Mouse (Mus musculus): ENCODE results near the gene Cd4. TPM values are rescaled to one million over a fixed set of nuclear protein-coding genes. Genes with fewer than 3 reads are reported as not detected.

Cd4 gene
- polyA plus RNA-seq, 1 experiment from 2014 or later: 0.26 TPM

DNA sequence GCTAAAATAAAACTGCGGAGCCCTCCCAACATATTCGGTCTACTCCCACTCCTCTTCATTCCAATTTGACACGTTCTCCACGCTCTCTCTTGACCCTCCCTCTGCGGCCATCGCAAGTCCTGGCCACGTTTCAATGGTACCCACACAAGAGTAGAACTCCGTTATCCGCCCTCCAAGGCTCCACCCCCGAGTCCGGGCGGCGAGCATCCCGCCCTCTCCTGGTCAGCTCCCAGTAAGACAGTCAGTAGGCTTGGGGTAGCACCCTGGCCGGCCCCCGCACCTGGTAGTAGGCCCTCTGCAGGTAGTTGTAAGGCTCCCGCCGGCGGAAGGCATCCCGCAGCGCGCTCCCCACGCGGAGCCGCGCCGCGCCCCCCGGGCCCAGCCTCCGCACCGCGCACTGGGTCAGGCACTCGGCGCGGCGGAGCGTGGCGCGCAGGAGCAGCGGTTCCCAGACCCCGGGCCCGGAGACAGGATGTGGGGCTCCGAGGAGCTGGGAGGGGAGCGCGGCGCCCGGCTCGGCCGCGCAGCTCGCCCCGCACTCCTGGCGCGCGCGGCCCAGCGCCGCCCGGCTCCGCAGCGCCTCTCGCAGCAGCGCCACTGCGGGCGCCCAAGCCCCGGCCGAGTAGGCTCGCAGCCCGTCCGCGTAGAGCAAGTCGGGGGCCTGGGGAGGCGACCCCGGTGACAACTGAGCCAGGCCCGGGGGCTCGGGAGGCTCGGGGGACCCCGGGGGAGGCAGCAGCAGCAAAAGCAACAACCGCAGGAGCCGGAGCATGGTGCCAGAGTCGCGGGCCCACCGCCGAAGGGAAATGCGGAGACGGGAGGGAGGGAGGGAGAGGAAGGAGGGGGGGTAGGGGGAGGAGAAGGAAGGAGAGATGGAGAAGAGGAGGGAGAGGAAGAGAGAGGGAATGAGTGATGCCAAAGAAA lies 30.8 kb downstream of the Cd4 start, which contains the start of gene P3h3:
Gene P3h3 (minus strand): TSS at position 837 of the 924 bp plus-strand sequence.
- Histone ChIP-seq H3K4me2 (peak within 1 kb of the TSS; percentile 84), H3K9me3 (replicated peaks) (no peaks in the 10 kb centered on the region), H3K27me3 (peaks cover 12% of the 10 kb centered on the region), H3K4me1 (peaks cover 57% of the 10 kb centered on the region), H3K9ac (peak within 1 kb of the TSS; percentile 90), H3K36me3 (peaks cover 19% of the 10 kb centered on the region), H3K4me3 (replicated peaks) (peak within 1 kb of the TSS; percentile 73), H3K27ac (peak within 1 kb of the TSS; percentile 96)
- peak; percentile 82 for ATAC-seq (replicated peaks; ENCODE audit: low FRiP score)
- WGBS: under 1% methylated on average over 84 of the region's 86 CpGs

DNA sequence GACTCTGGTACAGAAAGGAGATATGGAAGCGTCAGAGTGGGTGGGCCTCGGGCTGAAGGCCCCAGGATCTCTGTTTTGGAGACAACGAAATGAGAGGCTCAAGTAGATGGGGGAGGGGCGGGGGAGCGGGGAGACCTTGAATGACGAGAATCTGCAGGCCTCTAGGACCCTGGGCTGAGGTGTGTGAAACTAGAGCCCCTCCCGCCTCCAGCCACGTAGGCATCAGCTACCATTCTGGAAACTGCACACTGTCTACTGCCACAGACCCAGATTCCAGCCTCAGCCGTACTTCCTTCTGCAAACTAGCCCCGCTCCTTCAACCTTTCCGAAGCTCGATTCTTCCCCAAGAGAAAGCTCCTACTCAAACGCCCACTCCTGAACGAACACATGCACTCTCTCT lies 31.7 kb downstream of the Cd4 start:
- 6% methylated on average over 14 of the region's 14 CpGs for WGBS
- H3K4me2 ChIP-seq: peak overlapping the region; percentile 84
- peaks cover 48% of the 10 kb centered on the region for H3K4me1 ChIP-seq
- peaks cover 20% of the 10 kb centered on the region for H3K36me3 ChIP-seq
- peak; percentile 50; the same call in 1 of the 2 replicates for ATAC-seq (replicated peaks; ENCODE audit: low FRiP score)
- H3K4me3 ChIP-seq (replicated peaks): peak overlapping the region; percentile 73
- peaks cover 12% of the 10 kb centered on the region for H3K27me3 ChIP-seq
- H3K9ac ChIP-seq: peak overlapping the region; percentile 90; the same call in 1 of the 2 replicates
- no peaks in the 10 kb centered on the region for H3K9me3 ChIP-seq (replicated peaks)
- H3K27ac ChIP-seq: peak overlapping the region; percentile 96

DNA sequence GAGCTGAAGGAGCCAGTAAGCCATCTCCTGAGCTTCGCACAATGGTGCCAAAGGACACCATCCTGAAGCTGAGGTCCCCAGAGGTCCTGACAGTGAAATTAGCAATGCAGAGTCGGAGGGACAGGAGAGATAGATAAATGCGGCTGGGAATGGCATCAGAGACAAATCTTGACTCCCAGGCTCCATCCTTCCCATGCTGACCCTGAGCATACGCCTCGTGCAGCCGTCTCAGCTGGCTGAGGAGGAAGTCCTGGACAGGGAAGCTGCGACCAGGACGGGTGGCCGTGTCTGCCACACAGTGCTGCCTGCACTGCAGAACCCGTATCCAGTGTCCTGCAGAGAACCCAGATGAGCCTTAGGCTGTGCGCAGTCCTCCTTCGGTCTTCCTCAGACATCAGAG lies 33.4 kb downstream of the Cd4 start:
- Histone ChIP-seq H3K9me3 (replicated peaks) (no peaks in the 10 kb centered on the region), H3K9ac (no peak overlapping the region), H3K4me2 (no peak overlapping the region), H3K27ac (no peak overlapping the region), H3K4me1 (peaks cover 36% of the 10 kb centered on the region), H3K4me3 (replicated peaks) (no peak overlapping the region), H3K36me3 (peaks cover 20% of the 10 kb centered on the region), H3K27me3 (peaks cover 12% of the 10 kb centered on the region)
- no peak for ATAC-seq (replicated peaks; ENCODE audit: low FRiP score)
- WGBS: 70% methylated on average over 12 of the region's 12 CpGs

- 56% methylated on average over 8 of the region's 8 CpGs for WGBS
- no peaks in the 10 kb centered on the region for H3K27me3 ChIP-seq
- H3K4me1 ChIP-seq: peaks cover 8% of the 10 kb centered on the region
- H3K27ac ChIP-seq: no peak overlapping the region
- H3K36me3 ChIP-seq: peaks cover 37% of the 10 kb centered on the region
- no peak overlapping the region for H3K4me3 ChIP-seq (replicated peaks)
- no peak overlapping the region for H3K9ac ChIP-seq
- H3K4me2 ChIP-seq: no peak overlapping the region
- H3K9me3 ChIP-seq (replicated peaks): no peaks in the 10 kb centered on the region
- ATAC-seq (replicated peaks; ENCODE audit: low FRiP score): no peak
These were observed 37.5 kb downstream of the Cd4 start for GRCm38 (mm10) chr6:124850535-124850934.

DNA sequence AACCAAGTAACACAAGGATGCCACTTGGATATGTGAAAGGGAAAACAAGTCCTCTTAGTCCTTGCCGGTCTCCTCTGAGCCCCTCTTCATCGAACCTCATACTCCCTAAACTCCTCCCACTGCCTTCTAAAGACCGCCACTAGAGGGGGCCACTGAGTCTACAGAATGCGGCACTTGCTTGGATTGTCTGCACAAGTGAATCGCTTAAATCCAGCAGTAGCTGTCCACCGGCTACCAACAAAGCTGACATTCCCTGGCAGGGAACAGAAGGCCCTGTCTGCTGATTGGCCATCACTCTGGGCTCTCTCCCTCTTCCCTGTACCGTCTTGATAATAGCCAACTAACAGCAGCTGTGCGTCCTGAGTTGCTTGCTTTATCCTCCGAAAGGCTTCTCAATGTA lies 40.7 kb downstream of the Cd4 start:
- Histone ChIP-seq H3K9ac (no peak overlapping the region), H3K27ac (no peak overlapping the region), H3K4me2 (no peak overlapping the region), H3K9me3 (replicated peaks) (no peaks in the 10 kb centered on the region), H3K4me3 (replicated peaks) (no peak overlapping the region), H3K27me3 (no peaks in the 10 kb centered on the region), H3K36me3 (peaks cover 31% of the 10 kb centered on the region), H3K4me1 (peaks cover 3% of the 10 kb centered on the region)
- peak; percentile 75 for ATAC-seq (replicated peaks; ENCODE audit: low FRiP score)
- 11% methylated on average over 9 of the region's 9 CpGs for WGBS

GRCm38 (mm10) chr6:124840241-124841167 lies 47.5 kb downstream of the Cd4 start, which contains the start of gene Gnb3:
Gene Gnb3, minus strand, starts transcription at chr6:124840275.
- Histone ChIP-seq H3K9me3 (replicated peaks) (no peaks in the 10 kb centered on the region), H3K4me3 (replicated peaks) (no peak within 1 kb of the TSS), H3K27ac (peak within 1 kb of the TSS; percentile 62), H3K36me3 (peaks cover 18% of the 10 kb centered on the region), H3K4me1 (peaks cover 36% of the 10 kb centered on the region), H3K9ac (0 out of 2 replicates have a peak within 1 kb of the TSS, but pooled peaks have one; percentile 25), H3K27me3 (no peaks in the 10 kb centered on the region), H3K4me2 (peak within 1 kb of the TSS; percentile 40)
- ATAC-seq (replicated peaks; ENCODE audit: low FRiP score): 0 out of 2 replicates have a peak, but pooled peaks have one; percentile 1
- WGBS: 25% methylated on average over 15 of the region's 15 CpGs

GRCm38 (mm10) chr6:124839805-124840204 lies 48.2 kb downstream of the Cd4 start:
- peaks cover 42% of the 10 kb centered on the region for H3K4me1 ChIP-seq
- H3K27me3 ChIP-seq: no peaks in the 10 kb centered on the region
- 6% methylated on average over 8 of the region's 8 CpGs for whole genome bisulfite sequencing
- peak overlapping the region; percentile 40 for H3K4me2 ChIP-seq
- H3K4me3 ChIP-seq (replicated peaks): no peak overlapping the region
- H3K9ac ChIP-seq: 0 out of 2 replicates have a peak overlapping the region, but pooled peaks have one; percentile 25
- H3K9me3 ChIP-seq (replicated peaks): no peaks in the 10 kb centered on the region
- H3K36me3 ChIP-seq: peaks cover 14% of the 10 kb centered on the region
- peak; percentile 31 for ATAC-seq (replicated peaks; ENCODE audit: low FRiP score)
- H3K27ac ChIP-seq: peak overlapping the region; percentile 62

DNA sequence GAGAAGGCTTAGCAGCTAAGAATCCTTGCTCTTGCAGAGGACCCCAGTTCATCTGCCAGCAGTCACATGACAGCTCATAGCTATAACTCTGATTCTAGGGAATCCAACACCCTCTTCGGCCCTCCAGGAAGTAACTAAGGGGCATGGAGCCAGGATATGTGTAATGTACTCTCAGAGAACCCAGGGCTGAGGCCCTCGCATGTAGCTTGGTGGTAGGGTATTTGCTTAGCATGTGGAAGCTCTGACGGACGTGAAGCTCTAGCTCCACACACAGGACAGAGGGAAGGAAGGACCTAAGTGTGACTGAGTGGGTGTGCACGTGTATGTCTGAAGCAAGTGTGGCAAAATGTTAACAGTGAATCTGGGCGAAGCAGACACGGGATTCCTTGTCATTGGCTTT lies 51.6 kb downstream of the Cd4 start:
- no peak overlapping the region for H3K9ac ChIP-seq
- H3K4me3 ChIP-seq (replicated peaks): no peak overlapping the region
- H3K4me1 ChIP-seq: peaks cover 50% of the 10 kb centered on the region
- H3K9me3 ChIP-seq (replicated peaks): no peaks in the 10 kb centered on the region
- H3K4me2 ChIP-seq: no peak overlapping the region
- no peaks in the 10 kb centered on the region for H3K27me3 ChIP-seq
- WGBS: 62% methylated on average over 7 of the region's 7 CpGs
- H3K36me3 ChIP-seq: peaks cover 35% of the 10 kb centered on the region
- H3K27ac ChIP-seq: no peak overlapping the region
- no peak for ATAC-seq (replicated peaks; ENCODE audit: low FRiP score)

DNA sequence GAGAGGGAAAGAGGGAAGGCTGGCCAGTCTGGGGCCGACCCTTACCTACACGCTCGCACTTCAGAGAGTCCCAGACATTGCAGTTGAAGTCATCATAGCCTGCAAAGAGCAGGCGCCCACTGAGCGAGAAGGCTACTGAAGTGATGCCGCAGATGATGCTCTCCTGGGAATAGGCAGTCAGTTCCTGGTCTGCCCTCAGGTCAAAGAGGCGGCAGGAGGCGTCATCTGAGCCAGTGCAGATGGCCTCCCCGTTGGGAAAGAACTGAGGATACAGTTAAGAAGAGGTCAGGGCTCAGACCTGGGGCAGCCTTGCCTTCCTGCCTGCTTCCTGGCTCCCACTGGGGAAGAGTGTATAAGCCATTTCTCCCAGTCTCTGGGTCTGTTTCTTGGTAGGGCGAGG lies 52.5 kb downstream of the Cd4 start:
- Histone ChIP-seq H3K9me3 (replicated peaks) (no peaks in the 10 kb centered on the region), H3K27me3 (no peaks in the 10 kb centered on the region), H3K4me1 (peaks cover 55% of the 10 kb centered on the region), H3K4me2 (no peak overlapping the region), H3K27ac (peak overlapping the region; percentile 38; the same call in 1 of the 2 replicates), H3K36me3 (peaks cover 34% of the 10 kb centered on the region), H3K9ac (no peak overlapping the region), H3K4me3 (replicated peaks) (no peak overlapping the region)
- 29% methylated on average over 10 of the region's 10 CpGs for WGBS
- ATAC-seq (replicated peaks; ENCODE audit: low FRiP score): no peak

- WGBS: 87% methylated on average over 6 of the region's 6 CpGs
- Histone ChIP-seq H3K4me2 (no peak overlapping the region), H3K4me3 (replicated peaks) (no peak overlapping the region), H3K9me3 (replicated peaks) (no peaks in the 10 kb centered on the region), H3K4me1 (peaks cover 49% of the 10 kb centered on the region), H3K27me3 (no peaks in the 10 kb centered on the region), H3K36me3 (peaks cover 34% of the 10 kb centered on the region), H3K9ac (no peak overlapping the region), H3K27ac (no peak overlapping the region)
- no peak for ATAC-seq (replicated peaks; ENCODE audit: low FRiP score)
These were observed 53.4 kb downstream of the Cd4 start for GRCm38 (mm10) chr6:124834512-124835081.

DNA sequence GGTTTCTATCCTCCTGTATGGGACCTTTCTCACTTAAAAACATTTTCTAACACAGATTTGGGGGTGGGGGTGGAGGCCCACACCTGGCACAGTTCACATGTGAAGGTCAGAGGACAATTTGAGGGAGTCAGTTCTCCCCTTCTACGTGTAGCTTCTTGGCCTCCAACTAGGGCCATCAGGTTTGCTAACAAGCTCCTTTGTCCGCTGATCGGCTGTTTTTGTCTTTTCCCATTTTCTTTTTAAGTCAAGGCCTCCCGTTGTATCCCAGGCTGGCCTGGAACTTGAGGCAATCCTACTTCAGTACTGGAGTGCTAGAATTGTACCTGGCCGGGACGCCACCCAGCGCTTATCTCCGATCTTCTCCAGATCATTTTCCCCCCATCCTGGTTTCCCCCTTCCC lies 56.4 kb downstream of the Cd4 start:
- H3K36me3 ChIP-seq: peaks cover 44% of the 10 kb centered on the region
- peaks cover 44% of the 10 kb centered on the region for H3K4me1 ChIP-seq
- no peaks in the 10 kb centered on the region for H3K27me3 ChIP-seq
- no peak overlapping the region for H3K4me3 ChIP-seq (replicated peaks)
- ATAC-seq (replicated peaks; ENCODE audit: low FRiP score): no peak
- WGBS: 90% methylated on average over 8 of the region's 8 CpGs
- no peaks in the 10 kb centered on the region for H3K9me3 ChIP-seq (replicated peaks)
- H3K9ac ChIP-seq: no peak overlapping the region
- no peak overlapping the region for H3K27ac ChIP-seq
- H3K4me2 ChIP-seq: peak overlapping the region; percentile 90
